Mouse (Mus musculus) cerebral cortex, adult 2 months (tissue): Measurements from ENCODE around the gene Uvrag.

ENCODE experiments used
- WGBS: fragments of 180-500 bp; shearing (Covaris S2); methylation state at CpG from one replicate; pipeline ENCODE4 v1.1.7; 2018; 5-methylcytosine and 5-hydroxymethylcytosine counted together

The Uvrag gene

GRCm38 (mm10) chr7:98935757-98936156, 205.2 kb downstream of the Uvrag start:
- 88% methylated on average over 6 of the region's 6 CpGs for WGBS

DNA sequence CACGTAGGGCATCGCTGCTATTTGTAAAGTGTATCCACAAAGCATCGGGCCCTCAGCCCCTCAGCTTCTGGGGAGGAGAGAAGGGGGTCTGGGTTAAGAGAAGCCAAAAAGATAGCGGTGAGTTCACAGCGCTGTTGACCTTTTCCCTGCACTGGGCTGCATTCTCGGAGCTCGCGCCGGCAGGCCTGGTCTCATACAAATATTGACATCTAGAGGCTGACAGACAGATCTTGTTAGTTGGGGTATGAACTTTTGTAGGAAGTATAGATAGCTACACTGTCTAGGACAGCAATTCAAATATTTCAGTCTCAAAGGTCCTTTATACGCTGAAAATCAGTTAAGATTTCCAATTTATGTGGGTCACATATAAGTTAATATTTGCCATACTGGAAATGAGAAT, 205.7 kb downstream of the Uvrag start:
- 97% methylated on average over 10 of the region's 10 CpGs for WGBS

DNA sequence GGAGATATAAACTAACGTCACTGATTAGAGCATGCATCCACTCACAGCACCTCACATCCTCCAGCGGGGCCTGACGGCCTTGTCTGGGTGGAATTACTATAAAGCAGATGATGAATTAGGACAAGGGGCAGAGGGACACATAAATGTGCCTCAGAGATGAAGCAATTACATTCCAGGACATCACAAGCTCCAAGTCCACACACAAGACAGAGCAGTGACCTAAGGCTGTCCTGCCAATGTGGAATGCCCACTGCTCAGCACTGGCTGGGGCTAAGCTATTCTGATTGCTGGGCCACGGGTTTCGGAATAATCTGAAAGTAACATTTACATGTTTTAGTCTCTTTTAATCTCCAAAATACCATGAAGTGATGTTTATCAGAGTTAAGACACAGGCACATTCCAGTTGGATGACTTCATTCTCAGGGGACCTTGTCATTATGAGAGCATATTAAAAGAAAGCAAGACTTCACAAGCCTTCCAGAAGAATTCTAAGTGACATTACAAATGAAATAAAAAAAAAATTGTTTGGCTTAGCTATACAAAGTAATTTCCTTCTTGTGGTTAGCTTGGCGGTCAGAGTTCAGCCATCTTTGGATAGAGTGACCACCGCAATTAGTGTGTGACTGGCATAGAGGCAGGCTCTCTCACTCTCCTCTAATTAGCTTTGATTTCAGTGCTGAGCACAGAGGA, 212.5 kb downstream of the Uvrag start:
- WGBS, result 81% methylated on average over 7 of the region's 7 CpGs

DNA sequence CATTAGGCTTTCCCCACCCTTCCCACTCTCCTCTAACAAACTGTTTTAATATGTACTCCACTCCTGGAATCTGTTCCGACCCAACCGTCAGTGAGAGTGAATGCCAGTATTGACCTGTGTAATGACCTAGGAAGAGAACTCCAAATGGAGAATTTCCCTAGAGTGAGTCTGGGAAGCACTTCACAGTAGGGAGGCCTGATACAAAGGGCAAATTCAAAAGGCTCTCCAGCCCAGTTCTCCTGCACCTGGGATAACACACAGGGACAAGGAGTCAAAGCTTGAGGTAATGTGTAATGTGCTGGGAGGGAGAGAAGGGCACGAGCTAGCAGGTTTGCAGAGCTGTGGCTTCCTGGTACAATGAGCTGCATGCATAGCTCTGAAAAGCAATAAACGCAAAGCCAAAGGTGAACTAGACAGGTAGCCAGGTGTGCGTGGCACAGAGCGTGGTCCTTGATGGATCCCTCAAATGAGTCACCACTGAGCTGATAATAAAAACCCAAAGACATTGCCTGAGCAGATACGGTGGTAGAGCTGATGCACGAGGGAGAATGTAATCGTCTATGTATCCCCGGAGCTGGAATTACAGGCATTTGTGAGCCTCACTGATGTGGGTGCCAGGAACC, 213.9 kb downstream of the Uvrag start:
- 91% methylated on average over 10 of the region's 10 CpGs for WGBS

DNA sequence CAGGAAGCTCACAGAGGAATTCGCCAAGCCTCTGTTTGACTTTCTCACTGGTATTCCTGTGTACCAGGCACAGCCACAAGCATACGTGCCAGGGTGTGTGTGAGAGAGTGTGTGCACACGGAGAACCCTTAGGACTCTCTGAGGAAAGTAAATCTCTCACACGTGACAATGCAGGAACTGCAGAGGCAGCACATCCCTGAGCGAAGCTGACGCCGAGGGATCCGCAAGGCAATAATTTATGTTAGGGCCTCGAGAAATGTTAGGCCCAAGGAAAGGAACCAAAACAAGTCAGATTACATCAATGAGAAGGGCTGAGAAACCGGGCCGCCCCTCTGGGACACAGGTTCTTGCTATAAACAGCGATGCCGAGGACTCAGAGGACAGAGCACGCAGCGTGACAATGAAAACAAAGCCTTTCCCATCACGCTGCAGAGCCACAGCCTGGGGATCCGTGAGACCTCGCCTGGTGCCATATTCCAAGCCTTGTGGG, 216.5 kb downstream of the Uvrag start:
- WGBS, result 61% methylated on average over 18 of the region's 18 CpGs

DNA sequence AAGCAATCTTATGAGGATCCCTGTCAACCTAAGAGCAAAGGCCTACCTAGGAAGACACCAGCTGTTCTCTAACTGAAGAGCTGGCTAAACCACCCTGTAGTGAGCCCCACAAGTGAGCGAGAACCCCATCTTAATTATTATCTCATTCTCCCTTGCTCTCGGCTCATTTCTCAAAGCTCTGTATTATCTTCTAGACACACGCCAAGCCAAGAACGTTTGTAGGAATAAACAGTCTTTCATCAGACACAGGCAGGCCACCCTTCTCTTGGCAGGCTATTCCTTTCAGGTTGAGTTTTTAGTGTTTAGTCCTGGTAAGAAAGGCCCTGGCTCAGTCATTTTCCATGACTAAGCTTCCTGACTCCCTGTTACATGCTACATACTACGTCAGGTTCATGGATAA, 218.0 kb downstream of the Uvrag start:
- WGBS, result 71% methylated on average over 5 of the region's 5 CpGs

GRCm38 (mm10) chr7:98917407-98917806, 223.5 kb downstream of the Uvrag start:
- WGBS, result 59% methylated on average over 5 of the region's 5 CpGs

GRCm38 (mm10) chr7:98916581-98916980, 224.4 kb downstream of the Uvrag start:
- WGBS, result 89% methylated on average over 6 of the region's 6 CpGs

- 65% methylated on average over 2 of the region's 2 CpGs for WGBS
Measured at GRCm38 (mm10) chr7:98912953-98913360, 228.0 kb downstream of the Uvrag start.

DNA sequence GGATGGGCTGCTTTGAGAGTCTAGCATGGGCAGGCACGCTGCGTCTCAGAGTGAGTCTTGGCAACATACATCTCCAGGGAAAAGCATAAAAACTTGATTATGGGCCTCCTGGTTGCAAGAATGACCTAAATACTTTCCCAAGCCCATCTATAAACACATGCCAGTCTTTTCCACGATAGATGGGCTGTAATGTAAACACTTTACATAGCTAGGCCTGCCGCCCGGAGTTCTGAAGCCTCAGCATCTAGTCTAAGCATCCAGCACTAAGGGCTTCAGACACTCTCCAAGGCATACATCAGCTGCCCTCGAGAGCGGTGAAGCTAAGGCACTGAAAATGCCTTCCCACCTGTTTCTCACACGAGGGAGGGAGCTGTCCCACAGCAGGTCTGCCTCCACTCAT, 229.7 kb downstream of the Uvrag start:
- WGBS, result 78% methylated on average over 8 of the region's 8 CpGs

GRCm38 (mm10) chr7:98910712-98911111, 230.2 kb downstream of the Uvrag start:
- WGBS, result 96% methylated on average over 11 of the region's 11 CpGs

GRCm38 (mm10) chr7:98910164-98910563, 230.8 kb downstream of the Uvrag start:
- WGBS, result 69% methylated on average over 11 of the region's 11 CpGs

DNA sequence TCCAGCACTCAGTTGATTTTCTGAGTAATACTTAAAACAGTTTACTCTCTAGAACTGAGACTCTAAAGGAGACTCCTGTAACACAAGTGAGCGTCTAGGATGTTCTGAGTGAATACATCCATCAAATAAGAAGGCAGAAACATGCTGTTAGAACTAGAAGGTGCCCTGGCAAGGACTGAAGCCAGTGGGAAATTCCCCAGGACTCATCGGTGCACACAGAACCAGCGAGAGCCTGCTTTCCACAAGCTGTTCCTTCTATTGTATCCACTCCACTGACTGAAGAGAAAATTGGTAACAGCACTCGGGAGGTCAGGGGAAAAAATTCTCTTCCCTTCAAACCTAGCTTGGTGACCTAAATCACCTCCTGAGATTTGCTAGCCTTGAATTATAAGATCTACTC, 233.5 kb downstream of the Uvrag start:
- WGBS, result 75% methylated on average over 4 of the region's 4 CpGs

DNA sequence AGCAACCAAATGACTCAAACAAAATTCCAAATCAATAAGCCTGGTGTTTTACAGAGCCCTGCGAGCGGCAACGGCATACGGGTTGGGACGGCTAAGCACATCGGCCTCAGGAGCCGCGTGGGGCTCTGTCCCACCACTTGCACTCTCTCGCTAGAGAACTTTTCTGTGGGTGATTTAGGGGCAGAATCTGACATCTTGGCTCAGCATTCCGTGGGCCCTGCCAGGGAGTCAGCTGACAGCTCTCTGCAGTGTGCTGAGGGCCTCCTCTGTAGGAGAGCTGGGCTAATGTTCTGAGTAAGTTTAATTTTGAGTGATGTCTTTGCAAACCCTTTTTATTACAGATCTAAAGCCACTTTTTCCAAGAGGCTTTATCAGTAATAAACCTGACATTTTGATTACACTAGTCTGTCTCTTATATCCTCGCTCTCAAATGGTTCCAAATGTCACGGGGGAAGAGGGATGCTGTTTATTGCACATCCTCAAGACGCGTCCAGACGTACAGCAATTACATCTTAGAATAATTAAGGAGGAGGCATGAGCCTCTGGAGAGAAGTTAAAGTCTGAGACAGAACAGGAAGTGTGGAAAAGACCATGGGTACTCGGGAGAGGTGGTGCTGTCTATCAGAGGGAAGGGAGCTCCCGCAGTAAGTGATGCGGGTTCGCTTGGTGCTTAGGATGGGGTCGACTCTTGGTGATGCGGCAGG, 236.1 kb downstream of the Uvrag start:
- 81% methylated on average over 21 of the region's 21 CpGs for WGBS

DNA sequence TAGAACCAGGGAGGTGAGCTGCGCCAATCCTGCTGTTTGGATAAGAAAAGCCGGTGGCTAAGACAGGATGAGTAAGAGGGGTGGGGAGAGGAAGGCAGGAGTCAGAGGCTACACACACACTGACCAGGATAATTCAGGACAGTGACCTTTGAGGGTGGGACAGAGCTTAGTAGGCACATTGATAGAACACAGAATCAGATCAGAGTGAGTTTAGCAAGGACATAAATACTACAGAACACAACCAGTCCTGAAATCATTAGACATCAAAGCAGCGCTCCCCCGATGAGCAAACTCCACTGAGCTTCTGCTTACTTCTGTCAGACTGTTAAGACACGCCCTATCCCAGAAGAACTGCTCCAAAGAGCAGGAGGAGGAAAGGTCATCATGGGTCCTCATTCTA, 237.1 kb downstream of the Uvrag start:
- WGBS, result 80% methylated on average over 5 of the region's 5 CpGs

GRCm38 (mm10) chr7:98901120-98901519, 239.8 kb downstream of the Uvrag start:
- WGBS, result 100% methylated on average over 1 of the region's 1 CpGs

GRCm38 (mm10) chr7:98899815-98900214, 241.1 kb downstream of the Uvrag start:
- WGBS, result 63% methylated on average over 4 of the region's 4 CpGs

GRCm38 (mm10) chr7:98897323-98897722, 243.6 kb downstream of the Uvrag start:
- 59% methylated on average over 8 of the region's 8 CpGs for WGBS

DNA sequence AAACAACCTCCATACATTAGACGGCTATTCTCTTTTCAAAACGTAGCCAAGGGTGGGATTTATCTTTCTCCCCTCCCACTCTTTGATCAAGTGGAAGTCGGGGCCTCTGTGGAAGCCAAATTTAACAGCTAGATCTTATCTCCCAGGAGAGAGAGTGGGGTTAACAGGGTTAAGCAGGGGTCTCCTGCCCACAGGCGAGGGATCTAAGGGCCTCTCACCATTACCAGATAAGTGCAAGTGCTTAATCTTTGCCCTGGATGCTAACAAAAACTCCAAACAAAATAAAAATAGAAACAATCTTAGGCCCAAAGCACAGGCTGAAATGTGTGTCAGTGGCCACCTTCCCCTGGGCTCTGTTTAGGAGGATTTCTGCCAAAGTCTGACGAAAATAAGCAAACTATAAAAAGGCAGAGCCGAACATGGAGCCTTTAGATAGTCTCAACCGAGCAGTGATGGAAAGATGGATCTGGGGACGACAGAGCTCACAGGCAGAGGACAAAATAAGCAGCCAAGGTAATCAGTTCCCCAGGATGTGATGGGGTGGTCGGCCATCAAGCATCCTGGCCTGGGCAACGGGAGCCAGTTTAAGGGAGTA, 245.3 kb downstream of the Uvrag start:
- WGBS, result 40% methylated on average over 10 of the region's 10 CpGs

DNA sequence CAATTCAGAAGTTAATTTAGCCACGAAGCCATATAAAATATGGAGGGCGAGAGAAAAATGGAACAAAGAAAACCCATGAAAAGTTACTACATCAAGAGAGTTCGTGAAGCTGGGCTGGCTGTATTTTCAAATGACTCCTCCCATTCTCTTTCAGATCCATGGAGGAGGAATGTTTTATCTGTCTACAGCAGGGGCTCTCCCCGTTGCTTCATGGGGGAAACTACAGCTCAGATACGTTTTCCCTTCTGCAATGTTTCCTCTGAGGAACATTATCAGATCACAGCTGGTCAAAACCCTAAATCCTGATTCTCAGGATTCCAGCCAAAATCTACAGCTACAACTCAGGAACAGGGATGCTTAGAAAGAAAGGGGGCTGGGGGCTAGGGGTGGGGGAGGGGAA, 246.2 kb downstream of the Uvrag start:
- 51% methylated on average over 5 of the region's 5 CpGs for WGBS

GRCm38 (mm10) chr7:98894305-98894704, 246.6 kb downstream of the Uvrag start:
- WGBS, result 96% methylated on average over 5 of the region's 5 CpGs

DNA sequence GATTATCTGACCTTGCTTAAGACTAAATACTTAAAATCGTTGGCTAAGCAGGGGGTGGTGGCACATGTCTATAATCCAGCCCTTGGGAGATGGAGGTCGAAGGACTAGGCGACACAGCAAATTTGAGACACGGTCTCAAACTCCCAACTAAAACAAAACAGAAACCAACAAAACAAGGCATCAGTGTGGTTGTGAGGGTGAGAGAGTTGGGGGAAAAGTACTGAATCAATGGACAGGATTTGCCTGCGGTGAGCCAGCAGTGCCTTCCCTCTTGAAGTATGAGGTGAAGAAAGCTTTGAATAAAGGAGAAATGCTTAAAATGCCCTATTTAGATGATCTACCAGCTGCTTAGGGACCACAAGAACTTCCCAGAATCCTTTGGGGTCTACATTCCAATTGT, 247.8 kb downstream of the Uvrag start:
- 86% methylated on average over 5 of the region's 5 CpGs for WGBS
